Mouse (Mus musculus): Measurements from ENCODE around the gene Olfr1272.
"Not testable (repeated sequence)": the region's sequence is repeated elsewhere in the genome, so short reads cannot be mapped to it uniquely, and the experiment has no call there.

The Olfr1272 gene

GRCm38 (mm10) chr2:90292741-90293140, at the start of gene Olfr1272:
Gene Olfr1272, minus strand, starts transcription at chr2:90292841.
- no peak for DNase-seq

GRCm38 (mm10) chr2:90321900-90322299, 29.3 kb upstream of the Olfr1272 start, which contains the start of gene Gm13769:
Gene Gm13769, plus strand, starts transcription at chr2:90322200.
- DNase-seq, result not testable (repeated sequence)

DNA sequence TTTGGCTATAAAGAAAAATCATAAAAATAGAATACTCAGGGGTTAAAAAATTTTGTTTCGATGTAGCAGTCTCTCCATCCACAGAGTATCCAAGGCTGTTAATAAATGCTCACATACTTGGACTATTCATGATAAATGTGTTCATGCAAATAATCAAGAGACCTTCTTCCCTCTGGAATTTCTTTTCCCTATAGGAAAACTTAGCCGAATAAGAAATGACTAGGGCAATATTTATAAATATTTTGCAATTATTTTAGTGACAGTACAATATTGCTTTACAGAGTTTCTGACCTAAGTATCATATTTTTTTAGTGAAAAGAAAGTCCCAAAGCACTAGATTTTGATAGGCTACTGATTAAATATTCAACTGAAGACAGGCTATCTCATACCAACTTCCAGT, 21.7 kb downstream of the Olfr1272 start, which contains the start of gene Olfr1271:
Olfr1271 (minus strand) TSS at position 101 of the 400 bp plus-strand sequence.
- no peak for DNase-seq

DNA sequence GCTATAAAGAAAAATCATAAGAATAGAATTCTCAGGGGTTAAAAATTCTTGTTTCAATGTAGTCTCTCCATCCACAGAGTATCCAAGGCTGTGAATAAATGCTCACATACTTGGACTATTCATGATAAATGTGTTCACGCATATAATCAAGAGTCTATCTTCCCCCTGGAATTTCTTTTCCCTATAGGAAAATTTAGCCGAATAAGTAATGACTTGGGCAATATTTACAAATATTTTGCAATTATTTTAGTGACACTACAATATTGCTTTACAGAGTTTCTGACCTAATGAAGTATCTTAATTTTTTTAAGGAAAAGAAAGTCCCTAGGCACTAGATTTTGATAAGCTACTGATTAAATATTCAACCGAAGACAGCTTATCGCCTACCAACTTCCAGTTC, 35.1 kb downstream of the Olfr1272 start, which contains the start of gene Olfr142:
Olfr142 (minus strand) TSS at position 101 of the 400 bp plus-strand sequence.
- no peak for DNase-seq
